Mouse (Mus musculus) ES-E14 (cell line): ENCODE measurements around the gene Mb21d2.

Experiments
- CHD2 ChIP-seq: IDR thresholded peaks from 2 replicates; pipeline ENCODE4 v1.6.1; 2014; ENCODE audit warnings: mild to moderate bottlenecking, low read depth, low read length, inconsistent platforms
- HCFC1 ChIP-seq: IDR thresholded peaks from 2 replicates; pipeline ENCODE4 v1.6.1; 2012; ENCODE audit warnings: low read length, inconsistent platforms, borderline replicate concordance; ENCODE audit not compliant: insufficient read depth
- MAFK ChIP-seq: IDR thresholded peaks from 2 replicates; pipeline ENCODE4 v1.6.1; 2014; ENCODE audit warnings: mild to moderate bottlenecking, low read depth, low read length, inconsistent platforms; ENCODE audit not compliant: insufficient read depth
- ZC3H11A ChIP-seq: IDR thresholded peaks from 2 replicates; pipeline ENCODE4 v1.6.1; 2012; ENCODE audit warnings: low read depth, mild to moderate bottlenecking, inconsistent platforms, low read length, borderline replicate concordance
- ZNF384 ChIP-seq: IDR thresholded peaks from 2 replicates; pipeline ENCODE4 v1.6.1; 2012; ENCODE audit warnings: low read depth, low read length, inconsistent platforms

- TF ChIP-seq ZC3H11A (no peak), MAFK (no peak), CHD2 (no peak), ZNF384 (no peak), HCFC1 (no peak)
These were observed 69.8 kb downstream of the Mb21d2 start for GRCm38 (mm10) chr16:28859678-28860077.
